Mouse (Mus musculus) bone marrow macrophage, adult 2 months (primary cell): ENCODE results near the gene Lsm4. TPM values are rescaled to one million over a fixed set of nuclear protein-coding genes. Genes with fewer than 3 reads are reported as not detected.

ENCODE experiments used
- H3K27ac ChIP-seq: 2 replicates; pipeline ENCODE4 v1.5.1; 2012; ENCODE audit warnings: low read depth, low read length; ENCODE audit not compliant: insufficient read depth
- H3K4me1 ChIP-seq: 2 replicates; pipeline ENCODE4 v1.6.1; 2012; ENCODE audit warnings: low read length; ENCODE audit not compliant: control insufficient read depth, insufficient read depth
- H3K4me3 ChIP-seq: 2 replicates; pipeline ENCODE4 v1.5.1; 2012; ENCODE audit warnings: mild to moderate bottlenecking, low read length, moderate library complexity; ENCODE audit not compliant: insufficient read depth
- CTCF ChIP-seq: IDR thresholded peaks from 2 replicates; pipeline ENCODE4 v1.5.1; 2012; ENCODE audit warnings: low read depth, mild to moderate bottlenecking, low read length, moderate library complexity
- POLR2A ChIP-seq: IDR thresholded peaks from 2 replicates; pipeline ENCODE4 v1.6.1; 2012; ENCODE audit warnings: mild to moderate bottlenecking, low read depth, low read length, borderline replicate concordance
- polyA plus RNA-seq: library from polyadenylated mRNA; stranded (reverse); fragments of >200 nt; gene quantifications from 2 replicates; pipeline ENCODE4 v1.2.4, GENCODE M21; 2012; ENCODE audit not compliant: missing spikeins, insufficient read depth, insufficient read length

Gene Lsm4
- polyA plus RNA-seq, 1 experiment = 65.9 TPM

- Histone ChIP-seq H3K27ac (peak overlapping the region; percentile 96), H3K4me3 (no peak overlapping the region), H3K4me1 (peaks cover 49% of the 10 kb centered on the region)
- TF ChIP-seq POLR2A (no peak), CTCF (no peak)
These were observed 39.0 kb upstream of the Lsm4 start for GRCm38 (mm10) chr8:70634066-70634465.

- Histone ChIP-seq H3K4me1 (peaks cover 49% of the 10 kb centered on the region), H3K4me3 (no peak overlapping the region), H3K27ac (peak overlapping the region; percentile 96)
- TF ChIP-seq CTCF (no peak), POLR2A (no peak)
These were observed 37.5 kb upstream of the Lsm4 start for GRCm38 (mm10) chr8:70635527-70635926.

GRCm38 (mm10) chr8:70636838-70637237 is 36.2 kb upstream of the Lsm4 start:
- Histone ChIP-seq H3K27ac (no peak overlapping the region), H3K4me1 (peaks cover 47% of the 10 kb centered on the region), H3K4me3 (no peak overlapping the region)
- TF ChIP-seq CTCF (no peak), POLR2A (no peak)

GRCm38 (mm10) chr8:70638752-70639151 is 34.3 kb upstream of the Lsm4 start:
- Histone ChIP-seq H3K27ac (no peak overlapping the region), H3K4me1 (peaks cover 35% of the 10 kb centered on the region), H3K4me3 (no peak overlapping the region)
- TF ChIP-seq POLR2A (no peak), CTCF (no peak)

- H3K4me3 ChIP-seq = no peak overlapping the region
- peaks cover 42% of the 10 kb centered on the region for H3K4me1 ChIP-seq
- no peak overlapping the region for H3K27ac ChIP-seq
- no peak for TF ChIP-seq CTCF
- TF ChIP-seq POLR2A = no peak
These were observed 30.0 kb upstream of the Lsm4 start for GRCm38 (mm10) chr8:70643019-70643418.

- Histone ChIP-seq H3K27ac (peak overlapping the region; percentile 97; the same call in 1 of the 2 replicates), H3K4me1 (peaks cover 53% of the 10 kb centered on the region), H3K4me3 (no peak overlapping the region)
- no peak for TF ChIP-seq POLR2A
- TF ChIP-seq CTCF = no peak
These were observed 29.0 kb upstream of the Lsm4 start for GRCm38 (mm10) chr8:70644065-70644464.

- Histone ChIP-seq H3K4me1 (peaks cover 65% of the 10 kb centered on the region), H3K27ac (peak overlapping the region; percentile 97)
These were observed 27.4 kb upstream of the Lsm4 start for GRCm38 (mm10) chr8:70645501-70646224.

GRCm38 (mm10) chr8:70646369-70646768 is 26.7 kb upstream of the Lsm4 start:
- TF ChIP-seq POLR2A (no peak), CTCF (no peak)
- Histone ChIP-seq H3K4me3 (no peak overlapping the region), H3K4me1 (peaks cover 65% of the 10 kb centered on the region), H3K27ac (peak overlapping the region; percentile 97)

More at GRCm38 (mm10) chr8:70645501-70646224, 27.4 kb upstream of the Lsm4 start:
- TF ChIP-seq POLR2A = no peak
- no peak for TF ChIP-seq CTCF
- H3K4me3 ChIP-seq = no peak overlapping the region

- TF ChIP-seq CTCF (no peak), POLR2A (no peak)
- Histone ChIP-seq H3K4me1 (peaks cover 65% of the 10 kb centered on the region), H3K4me3 (no peak overlapping the region)
These were observed 26.3 kb upstream of the Lsm4 start for GRCm38 (mm10) chr8:70646775-70647174.

GRCm38 (mm10) chr8:70647343-70648163 is 25.5 kb upstream of the Lsm4 start:
- H3K4me1 ChIP-seq = peaks cover 66% of the 10 kb centered on the region
- no peak overlapping the region for H3K4me3 ChIP-seq
- no peak for TF ChIP-seq POLR2A
- 0 out of 2 replicates have a peak, but pooled peaks have one; percentile 10 for TF ChIP-seq CTCF
- peak overlapping the region; percentile 97 for H3K27ac ChIP-seq

More at GRCm38 (mm10) chr8:70646775-70647174, 26.3 kb upstream of the Lsm4 start:
- H3K27ac ChIP-seq = peak overlapping the region; percentile 97
